Mouse (Mus musculus) lung, embryonic 14.5 days (tissue): ENCODE measurements around the gene Cep290. TPM values are rescaled to one million over a fixed set of nuclear protein-coding genes. Genes with fewer than 3 reads are reported as not detected.

Experiments
- ATAC-seq: fragments of 200-750 bp; cut with Nextera tagmentation; 2 replicates; pipeline ENCODE4 v1.8.0; 2017; ENCODE audit warnings: mild to moderate bottlenecking, moderate TSS enrichment, moderate library complexity; ENCODE audit not compliant: insufficient read depth
- DNase-seq: peaks from one replicate; pipeline ENCODE4 v3.0.0-alpha.2; 2015
- H3K27ac ChIP-seq: fragments of 300-500 bp; sonication (generic); 2 replicates; pipeline ENCODE4 v1.5.1; 2014; ENCODE audit warnings: low read depth, mild to moderate bottlenecking, moderate library complexity
- H3K27me3 ChIP-seq: fragments of 300-500 bp; sonication (generic); 2 replicates; pipeline ENCODE4 v1.6.1; 2014; ENCODE audit warnings: low read length, control low read depth; ENCODE audit not compliant: insufficient read depth
- H3K36me3 ChIP-seq: fragments of 300-500 bp; sonication (generic); 2 replicates; pipeline ENCODE4 v1.6.1; 2014; ENCODE audit warnings: control low read depth; ENCODE audit not compliant: insufficient read depth
- H3K4me1 ChIP-seq: fragments of 300-500 bp; sonication (generic); 2 replicates; pipeline ENCODE4 v1.6.1; 2014; ENCODE audit warnings: antibody characterized with exemption, control low read depth; ENCODE audit not compliant: insufficient read depth
- H3K4me2 ChIP-seq: fragments of 300-500 bp; sonication (generic); 2 replicates; pipeline ENCODE4 v1.6.1; 2014; ENCODE audit warnings: mild to moderate bottlenecking
- H3K4me3 ChIP-seq: fragments of 300-500 bp; sonication (generic); 2 replicates; pipeline ENCODE4 v1.5.1; 2014; ENCODE audit warnings: low read depth, low read length
- H3K9ac ChIP-seq: fragments of 300-500 bp; sonication (generic); 2 replicates; pipeline ENCODE4 v1.6.1; 2014
- H3K9me3 ChIP-seq: fragments of 300-500 bp; sonication (generic); 2 replicates; pipeline ENCODE4 v1.6.1; 2016; ENCODE audit warnings: low read depth, low read length, control low read depth
- CTCF ChIP-seq: IDR thresholded peaks from 2 replicates; pipeline ENCODE4 v1.5.1; 2016; ENCODE audit warnings: antibody characterized with exemption, low read depth
- WGBS: fragments of 180-500 bp; shearing (Covaris S2); extraction: QIAGEN DNeasy Blood & Tissue Kit; methylation state at CpG from one replicate; pipeline ENCODE4 v1.1.7; 2014; 5-methylcytosine and 5-hydroxymethylcytosine counted together
- polyA plus RNA-seq: library from polyadenylated mRNA; unstranded; fragments of >200 nt; fragmentation: Nextera tagmentation; extraction: Ambion mirVana; gene quantifications from 2 replicates; pipeline ENCODE4 v1.2.1, GENCODE M21; 2014

Gene Cep290
- polyA plus RNA-seq, 1 experiment from 2014 or later: 6.7 TPM

DNA sequence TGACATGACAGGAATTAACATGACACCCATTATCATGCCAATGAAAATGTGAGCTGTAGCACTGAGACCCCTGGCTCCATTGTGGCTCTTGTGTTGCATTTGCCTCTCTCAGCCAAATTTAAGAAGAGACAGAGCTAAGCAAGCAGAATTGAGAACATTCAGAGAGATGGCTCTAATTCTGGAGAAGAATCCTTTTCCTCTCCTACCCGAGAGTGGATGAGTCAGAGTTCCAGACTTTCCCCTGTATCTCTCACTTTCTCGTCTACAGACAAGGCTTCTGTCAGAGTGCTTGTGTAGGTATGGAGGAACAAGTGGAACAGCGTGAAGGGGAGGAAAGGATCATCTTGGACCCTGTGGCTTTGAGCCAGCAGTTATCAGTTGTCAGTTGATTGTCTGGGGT, 76.8 kb downstream of the Cep290 start:
- 79% methylated on average over 3 of the region's 3 CpGs for WGBS
- no peak for ATAC-seq
- H3K9ac ChIP-seq: no peak overlapping the region
- H3K9me3 ChIP-seq: no peaks in the 10 kb centered on the region
- H3K4me2 ChIP-seq: no peak overlapping the region
- H3K27ac ChIP-seq: no peak overlapping the region
- no peaks in the 10 kb centered on the region for H3K4me1 ChIP-seq
- DNase-seq: no peak
- no peak overlapping the region for H3K4me3 ChIP-seq
- peaks cover 17% of the 10 kb centered on the region; the same call in 1 of the 2 replicates for H3K36me3 ChIP-seq
- H3K27me3 ChIP-seq: no peaks in the 10 kb centered on the region
- no peak for TF ChIP-seq CTCF

DNA sequence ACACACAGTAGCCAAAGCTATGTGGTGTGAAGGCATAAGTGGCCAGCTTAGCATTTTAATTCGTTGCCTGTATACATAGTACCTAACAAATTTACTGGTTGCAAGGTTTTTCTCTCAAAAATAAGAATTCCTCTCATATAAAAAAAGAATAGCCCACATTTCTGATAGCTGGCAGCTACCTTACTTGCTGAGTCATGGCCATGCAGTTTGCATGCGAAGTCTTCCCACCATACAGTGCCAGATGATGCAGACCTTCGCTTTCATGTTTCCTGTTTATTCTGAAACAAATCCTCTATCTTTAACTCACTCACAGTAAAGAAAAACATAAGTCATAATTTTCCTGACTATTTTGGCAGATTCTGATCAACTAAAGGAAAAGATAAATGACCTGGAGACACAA, 84.3 kb downstream of the Cep290 start:
- H3K4me1 ChIP-seq: no peaks in the 10 kb centered on the region
- H3K4me2 ChIP-seq: no peak overlapping the region
- H3K36me3 ChIP-seq: peaks cover 15% of the 10 kb centered on the region; the same call in 1 of the 2 replicates
- no peak overlapping the region for H3K9ac ChIP-seq
- H3K4me3 ChIP-seq: no peak overlapping the region
- H3K27ac ChIP-seq: no peak overlapping the region
- H3K27me3 ChIP-seq: no peaks in the 10 kb centered on the region
- no peak for TF ChIP-seq CTCF
- 85% methylated on average over 3 of the region's 3 CpGs for WGBS
- no peaks in the 10 kb centered on the region for H3K9me3 ChIP-seq
- no peak for ATAC-seq
- no peak for DNase-seq

DNA sequence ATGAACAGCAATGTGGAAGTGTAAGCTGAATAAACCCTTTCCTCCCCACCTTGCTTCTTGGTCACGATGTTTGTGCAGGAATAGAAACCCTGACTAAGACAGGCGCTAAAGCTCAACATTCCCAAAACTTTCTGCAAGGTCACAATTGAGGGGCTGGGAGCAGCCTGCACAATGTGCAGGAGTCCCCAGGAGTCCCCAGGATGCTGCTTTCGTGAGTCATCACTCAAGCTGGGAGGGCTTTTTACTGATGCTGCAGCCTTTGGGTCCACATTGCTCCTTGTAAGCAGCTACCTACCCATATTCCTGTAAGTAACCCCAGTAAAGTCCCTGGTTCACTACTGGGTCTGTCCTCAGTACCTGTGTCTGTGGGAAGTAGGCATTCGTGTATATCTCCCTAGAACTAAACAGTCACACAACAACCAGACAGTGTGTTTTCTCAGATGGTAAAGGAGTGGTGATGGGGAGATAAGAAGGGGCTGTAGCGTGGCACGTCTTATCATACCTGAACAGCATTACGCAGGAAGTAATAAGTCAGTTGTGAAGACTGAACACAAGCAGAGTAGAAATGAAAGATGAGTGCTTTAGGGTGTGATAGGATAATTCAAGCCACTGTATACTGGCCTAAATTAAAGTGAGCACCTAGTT, 87.3 kb downstream of the Cep290 start:
- Histone ChIP-seq H3K4me3 (no peak overlapping the region), H3K27ac (no peak overlapping the region), H3K4me2 (no peak overlapping the region), H3K9ac (no peak overlapping the region), H3K4me1 (no peaks in the 10 kb centered on the region), H3K36me3 (peaks cover 15% of the 10 kb centered on the region; the same call in 1 of the 2 replicates), H3K27me3 (no peaks in the 10 kb centered on the region), H3K9me3 (no peaks in the 10 kb centered on the region)
- 88% methylated on average over 7 of the region's 7 CpGs for WGBS
- ATAC-seq: no peak
- no peak for TF ChIP-seq CTCF
- DNase-seq: no peak

DNA sequence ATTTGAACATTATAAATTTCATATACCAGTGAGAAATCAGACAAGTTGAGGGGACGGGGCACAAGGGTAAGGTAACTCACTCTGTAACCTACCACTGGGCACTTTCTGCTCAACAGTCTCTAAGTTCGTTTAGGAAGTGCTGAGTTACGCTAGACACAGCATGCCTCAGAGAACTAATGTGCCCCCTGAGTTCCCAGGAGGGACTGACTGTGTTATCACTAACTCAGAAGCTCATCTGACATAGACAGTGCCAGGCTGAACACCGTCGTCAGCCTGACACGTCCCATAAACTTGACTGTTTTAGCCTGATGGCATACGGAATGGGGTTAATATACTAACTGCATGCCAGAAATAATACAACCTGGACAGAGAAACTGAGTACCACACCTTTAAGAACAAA, 87.9 kb downstream of the Cep290 start:
- no peak for TF ChIP-seq CTCF
- H3K9ac ChIP-seq: no peak overlapping the region
- no peaks in the 10 kb centered on the region for H3K27me3 ChIP-seq
- WGBS: 84% methylated on average over 7 of the region's 7 CpGs
- no peaks in the 10 kb centered on the region for H3K4me1 ChIP-seq
- ATAC-seq (no peak), DNase-seq (no peak)
- H3K27ac ChIP-seq: no peak overlapping the region
- no peak overlapping the region for H3K4me2 ChIP-seq
- H3K9me3 ChIP-seq: no peaks in the 10 kb centered on the region
- peaks cover 15% of the 10 kb centered on the region; the same call in 1 of the 2 replicates for H3K36me3 ChIP-seq
- no peak overlapping the region for H3K4me3 ChIP-seq

DNA sequence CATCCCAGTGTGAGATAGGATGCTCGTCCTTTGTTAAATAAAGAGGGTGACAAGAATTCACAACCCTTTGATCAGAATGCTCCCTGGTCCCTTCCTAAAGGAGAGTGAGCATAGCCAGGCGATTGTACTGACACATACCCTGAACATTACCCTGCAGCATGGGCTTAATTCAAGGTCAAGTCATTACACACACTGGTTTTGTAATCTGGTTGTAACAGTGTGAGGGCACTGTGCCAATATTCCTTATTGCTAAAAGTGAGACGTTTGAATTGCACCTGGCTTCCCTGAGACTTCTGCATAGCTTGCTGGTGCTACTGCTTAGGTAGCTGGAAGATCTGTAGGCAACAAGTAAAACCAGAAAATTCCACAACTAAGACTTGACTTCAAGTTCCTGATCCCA, 96.8 kb downstream of the Cep290 start:
- H3K36me3 ChIP-seq: no peaks in the 10 kb centered on the region
- no peak overlapping the region for H3K27ac ChIP-seq
- no peaks in the 10 kb centered on the region for H3K9me3 ChIP-seq
- H3K9ac ChIP-seq: no peak overlapping the region
- DNase-seq: no peak
- H3K4me1 ChIP-seq: no peaks in the 10 kb centered on the region
- 79% methylated on average over 3 of the region's 3 CpGs for WGBS
- no peak for ATAC-seq
- H3K27me3 ChIP-seq: no peaks in the 10 kb centered on the region
- H3K4me3 ChIP-seq: no peak overlapping the region
- no peak for TF ChIP-seq CTCF
- H3K4me2 ChIP-seq: no peak overlapping the region

DNA sequence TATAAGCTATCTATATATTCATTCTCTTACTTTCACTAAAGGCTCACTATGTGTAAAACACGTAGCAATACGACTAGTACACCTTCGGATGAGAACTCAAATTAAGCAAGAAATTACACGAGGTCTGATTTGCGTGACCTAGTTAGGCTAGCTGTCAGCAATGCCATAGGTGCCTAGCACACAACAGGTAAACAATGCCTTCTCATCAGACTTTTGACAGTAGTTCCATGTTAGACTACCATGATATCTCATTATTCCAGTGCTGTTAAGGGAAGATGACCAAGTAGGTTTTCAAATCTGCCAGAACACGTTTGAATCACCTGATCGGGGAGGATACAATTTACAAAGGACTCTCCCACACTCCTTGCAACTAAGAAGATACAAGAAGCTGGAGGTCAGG, 101.2 kb downstream of the Cep290 start:
- Histone ChIP-seq H3K4me2 (peak overlapping the region; percentile 57), H3K27ac (no peak overlapping the region), H3K27me3 (no peaks in the 10 kb centered on the region), H3K9me3 (no peaks in the 10 kb centered on the region), H3K4me3 (peak overlapping the region; percentile 68), H3K4me1 (no peaks in the 10 kb centered on the region), H3K9ac (peak overlapping the region; percentile 67), H3K36me3 (no peaks in the 10 kb centered on the region)
- no peak for TF ChIP-seq CTCF
- DNase-seq (no peak), ATAC-seq (peak; percentile 30; the same call in 1 of the 2 replicates)
- 36% methylated on average over 7 of the region's 7 CpGs for WGBS

DNA sequence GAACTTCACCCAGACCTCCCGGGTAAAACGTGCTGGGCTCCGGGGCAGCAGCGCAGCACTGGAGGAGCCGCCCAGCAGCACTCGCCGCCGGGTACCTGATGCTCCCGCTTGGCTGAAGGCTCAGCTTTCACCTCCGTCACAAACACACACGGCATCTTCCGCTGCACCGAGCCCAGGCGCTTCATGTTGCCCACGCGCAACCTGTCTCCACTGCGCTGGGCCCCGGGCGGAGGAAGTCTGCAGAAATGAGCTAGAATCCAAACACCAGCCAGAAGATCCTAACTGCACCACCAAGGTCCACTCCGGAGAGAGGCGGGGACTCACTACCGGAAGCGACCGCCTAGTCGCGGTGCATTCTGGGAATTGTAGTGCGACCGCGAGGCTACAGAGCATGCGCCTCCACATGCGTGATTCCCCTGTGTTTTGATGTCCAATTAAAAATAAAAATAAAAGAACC, 101.6 kb downstream of the Cep290 start:
- Histone ChIP-seq H3K4me1 (no peaks in the 10 kb centered on the region), H3K4me3 (peak overlapping the region; percentile 68), H3K36me3 (no peaks in the 10 kb centered on the region), H3K27ac (no peak overlapping the region), H3K27me3 (no peaks in the 10 kb centered on the region), H3K9me3 (no peaks in the 10 kb centered on the region), H3K9ac (peak overlapping the region; percentile 67), H3K4me2 (peak overlapping the region; percentile 57)
- ATAC-seq (peak; percentile 100), DNase-seq (peak; percentile 97)
- under 1% methylated on average over 31 of the region's 31 CpGs for WGBS
- TF ChIP-seq CTCF: no peak
